Comparison of ENCODE assay signal across 8 mouse cellular contexts in the genomic region with DNA sequence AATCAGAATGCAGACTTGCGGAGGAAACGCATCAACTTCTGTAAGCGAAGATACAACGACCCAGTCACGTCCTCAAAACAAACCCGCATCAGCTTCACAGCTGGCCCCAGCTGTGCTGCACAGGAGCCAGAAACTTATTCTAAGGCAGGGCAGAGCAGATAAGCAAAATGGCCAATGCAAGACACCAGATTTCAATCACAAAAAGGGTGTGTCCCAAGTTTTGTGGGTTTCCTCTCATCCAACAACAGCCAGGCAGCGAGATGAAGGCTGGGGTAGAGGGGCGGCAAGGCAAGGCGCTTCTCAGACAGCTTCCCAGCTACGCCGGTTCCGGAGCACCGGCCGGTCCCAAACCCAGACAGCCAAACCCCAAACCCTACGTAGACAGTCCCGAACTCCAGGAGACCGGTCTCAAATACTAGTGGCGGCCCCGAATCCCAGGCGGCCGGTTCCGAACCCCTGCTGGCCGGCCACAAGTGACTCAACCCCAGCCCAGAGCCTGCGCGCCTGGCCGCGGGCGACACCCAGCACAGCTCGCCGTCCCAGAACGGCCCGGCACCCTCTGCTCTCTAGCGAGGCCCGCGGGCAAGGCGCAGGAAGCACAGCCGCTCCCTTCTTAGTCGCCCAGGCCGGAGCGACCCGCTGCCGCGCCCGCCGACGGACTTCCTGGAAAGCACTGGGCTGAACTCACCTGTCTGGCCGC. TPM values are rescaled to one million over a fixed set of nuclear protein-coding genes. Genes with fewer than 3 reads are reported as not detected.
DNase-seq lines count a peak whose midpoint lies in the region; ATAC-seq and TF ChIP-seq lines count a peak whose summit lies in the region.

No protein-coding gene starts in this region.

- peak overlapping the region; percentile 70 for H3K27ac ChIP-seq in forebrain, embryonic 12.5 days
- peak overlapping the region; percentile 81 for H3K27ac ChIP-seq in hindbrain, embryonic 16.5 days (ENCODE audit: low read depth, low read length)
- peak overlapping the region; percentile 89 for H3K27ac ChIP-seq in liver, embryonic 11.5 days (ENCODE audit: low read depth, low read length)
- H3K27ac ChIP-seq in midbrain, postnatal 0 days (ENCODE audit: low read depth, low read length), result peak overlapping the region; percentile 73

- DNase-seq in CD8-positive naive resting alpha-beta T cell, adult 2 months (ENCODE audit: low read depth in 2 of 2, low spot score in 2 of 2), result peak; percentile 42 to 45
- DNase-seq in MN1 (ENCODE audit: low spot score), result peak; percentile 33
- no peak for DNase-seq in liver, embryonic 11.5 days (ENCODE audit: low spot score)
- DNase-seq in midbrain, postnatal 0 days (ENCODE audit: low spot score), result no peak
- DNase-seq in left cerebral cortex, adult 8-10 months (ENCODE audit: low spot score in 2 of 2), result no peak
- DNase-seq in adrenal gland, adult 2 months, result no peak

- TF ChIP-seq CTCF in midbrain, postnatal 0 days (IDR thresholded peaks at IDR 0.05), result no peak

- under 1% methylated on average over 47 of the region's 47 CpGs for WGBS in forebrain, embryonic 12.5 days
- WGBS in hindbrain, embryonic 16.5 days, result under 1% methylated on average over 47 of the region's 47 CpGs
- under 1% methylated on average over 44 of the region's 47 CpGs for WGBS in liver, embryonic 11.5 days
- under 1% methylated on average over 45 of the region's 47 CpGs for WGBS in midbrain, postnatal 0 days

- peak; percentile 91 for ATAC-seq in forebrain, embryonic 12.5 days (ENCODE audit: low FRiP score)
- peak; percentile 85 for ATAC-seq in hindbrain, embryonic 16.5 days
- ATAC-seq in liver, embryonic 11.5 days (replicated peaks; ENCODE audit: low FRiP score), result peak; percentile 85
- peak; percentile 74 for ATAC-seq in midbrain, postnatal 0 days (ENCODE audit: low FRiP score)

- H3K4me1 ChIP-seq in forebrain, embryonic 12.5 days, result peaks cover 17% of the 10 kb centered on the region
- H3K4me1 ChIP-seq in hindbrain, embryonic 16.5 days (ENCODE audit: control insufficient read depth, insufficient read depth, low read depth, low read length), result peaks cover 17% of the 10 kb centered on the region
- peaks cover 6% of the 10 kb centered on the region for H3K4me1 ChIP-seq in liver, embryonic 11.5 days (replicated peaks; ENCODE audit: control insufficient read depth, insufficient read depth, low read length)
- peaks cover 10% of the 10 kb centered on the region; the same call in 1 of the 2 replicates for H3K4me1 ChIP-seq in midbrain, postnatal 0 days (ENCODE audit: insufficient read depth, low read length)

- no peaks in the 10 kb centered on the region for H3K9me3 ChIP-seq in forebrain, embryonic 12.5 days
- no peaks in the 10 kb centered on the region for H3K9me3 ChIP-seq in hindbrain, embryonic 16.5 days (ENCODE audit: control insufficient read depth, low read length)
- H3K9me3 ChIP-seq in liver, embryonic 11.5 days (ENCODE audit: control insufficient read depth, low read length), result no peaks in the 10 kb centered on the region
- H3K9me3 ChIP-seq in midbrain, postnatal 0 days (ENCODE audit: low read length), result no peaks in the 10 kb centered on the region

- H3K9ac ChIP-seq in forebrain, embryonic 12.5 days, result peak overlapping the region; percentile 83
- H3K9ac ChIP-seq in hindbrain, embryonic 16.5 days (ENCODE audit: low read depth, low read length), result peak overlapping the region; percentile 88
- peak overlapping the region; percentile 73 for H3K9ac ChIP-seq in liver, embryonic 11.5 days (ENCODE audit: low read depth, low read length)
- H3K9ac ChIP-seq in midbrain, postnatal 0 days (replicated peaks; ENCODE audit: low read length, poor library complexity, severe bottlenecking), result peak overlapping the region; percentile 80

- H3K36me3 ChIP-seq in forebrain, embryonic 12.5 days (replicated peaks), result no peaks in the 10 kb centered on the region
- H3K36me3 ChIP-seq in hindbrain, embryonic 16.5 days (ENCODE audit: control insufficient read depth, insufficient read depth, low read length), result no peaks in the 10 kb centered on the region
- H3K36me3 ChIP-seq in liver, embryonic 11.5 days (ENCODE audit: control insufficient read depth, insufficient read depth, low read length), result no peaks in the 10 kb centered on the region
- H3K36me3 ChIP-seq in midbrain, postnatal 0 days (ENCODE audit: insufficient read depth, low read length), result no peaks in the 10 kb centered on the region

- peak overlapping the region; percentile 74 for H3K4me2 ChIP-seq in forebrain, embryonic 12.5 days
- peak overlapping the region; percentile 74 for H3K4me2 ChIP-seq in hindbrain, embryonic 16.5 days (ENCODE audit: low read length)
- peak overlapping the region; percentile 76 for H3K4me2 ChIP-seq in liver, embryonic 11.5 days
- H3K4me2 ChIP-seq in midbrain, postnatal 0 days (ENCODE audit: low read depth, low read length, poor library complexity, severe bottlenecking), result peak overlapping the region; percentile 83

- H3K4me3 ChIP-seq in forebrain, embryonic 12.5 days (replicated peaks), result peak overlapping the region; percentile 89
- peak overlapping the region; percentile 94 for H3K4me3 ChIP-seq in hindbrain, embryonic 16.5 days (ENCODE audit: low read length)
- H3K4me3 ChIP-seq in liver, embryonic 11.5 days (ENCODE audit: low read depth, low read length), result peak overlapping the region; percentile 81
- H3K4me3 ChIP-seq in midbrain, postnatal 0 days (ENCODE audit: low read depth, low read length), result peak overlapping the region; percentile 91

- peaks cover 3% of the 10 kb centered on the region; the same call in 1 of the 2 replicates for H3K27me3 ChIP-seq in forebrain, embryonic 12.5 days
- H3K27me3 ChIP-seq in hindbrain, embryonic 16.5 days (replicated peaks; ENCODE audit: control insufficient read depth, insufficient read depth, low read length), result no peaks in the 10 kb centered on the region
- H3K27me3 ChIP-seq in liver, embryonic 11.5 days (replicated peaks; ENCODE audit: control insufficient read depth, insufficient read depth, low read length), result no peaks in the 10 kb centered on the region
- H3K27me3 ChIP-seq in midbrain, postnatal 0 days (ENCODE audit: insufficient read depth, low read length), result no peaks in the 10 kb centered on the region

RNA-seq across cellular contexts. Expression of a gene that starts 0.5 kb away (rescaled TPM):
- 101 and 103 TPM in 2 replicates for polyA plus RNA-seq in forebrain, embryonic 12.5 days (2016; fragmentation: Nextera tagmentation; extraction: Ambion mirVana)
- 75.6 and 79.5 TPM in 2 replicates for polyA plus RNA-seq in hindbrain, embryonic 16.5 days (2015; fragmentation: Nextera tagmentation; extraction: Ambion mirVana)
- polyA plus RNA-seq in liver, embryonic 11.5 days (2014; fragmentation: Nextera tagmentation; extraction: Ambion mirVana), result 63.2 and 63.6 TPM in 2 replicates
- 35.8 and 45.4 TPM in 2 replicates for total RNA-seq in midbrain, postnatal 0 days (2014; rRNA removed)
- polyA plus RNA-seq in midbrain, postnatal 0 days (2015; fragmentation: Nextera tagmentation; extraction: Ambion mirVana), result 64.0 and 65.5 TPM in 2 replicates
- 10 to 100 TPM; 43.9 to 54.9 (median 50.5) TPM for total RNA-seq in left cerebral cortex, adult 8-10 months (2022)
- total RNA-seq in adrenal gland, adult 2 months (2021), result 10 to 100 TPM; 58.6 to 63.1 TPM
- polyA plus RNA-seq in adrenal gland, adult 2 months (2012; rRNA removed), result 4.7 and 4.8 TPM in 2 replicates

RNA-seq across cellular contexts. Expression of a gene that starts 52.2 kb away (rescaled TPM):
- polyA plus RNA-seq in forebrain, embryonic 12.5 days (2016; fragmentation: Nextera tagmentation; extraction: Ambion mirVana), result 112 and 121 TPM in 2 replicates
- polyA plus RNA-seq in hindbrain, embryonic 16.5 days (2015; fragmentation: Nextera tagmentation; extraction: Ambion mirVana), result 291 and 339 TPM in 2 replicates
- 2.8 and 3.1 TPM in 2 replicates for polyA plus RNA-seq in liver, embryonic 11.5 days (2014; fragmentation: Nextera tagmentation; extraction: Ambion mirVana)
- 168 and 210 TPM in 2 replicates for total RNA-seq in midbrain, postnatal 0 days (2014; rRNA removed)
- polyA plus RNA-seq in midbrain, postnatal 0 days (2015; fragmentation: Nextera tagmentation; extraction: Ambion mirVana), result 379 and 434 TPM in 2 replicates
- total RNA-seq in left cerebral cortex, adult 8-10 months (2022), result 100 to 1,000 TPM; 327 to 364 (median 350) TPM
- total RNA-seq in adrenal gland, adult 2 months (2021), result 10 to 100 TPM in 1 of 2 experiments, 1 to 10 TPM in 1; 9.4 to 14.4 TPM
- polyA plus RNA-seq in adrenal gland, adult 2 months (2012; rRNA removed), result 0.51 and 0.81 TPM in 2 replicates

Comparison
In these comparisons a context has a peak if more than half of its experiments do, and no peak if none do; other contexts are left out.
1. DNase-seq: peak in CD8-positive naive resting alpha-beta T cell, adult 2 months (2 of 2) and MN1 (single experiment); none in liver, embryonic 11.5 days (single experiment), midbrain, postnatal 0 days (single experiment), left cerebral cortex, adult 8-10 months (0 of 2) and adrenal gland, adult 2 months (single experiment).
2. RNA of a gene that starts 0.5 kb away (polyA plus RNA-seq): 101 to 103 TPM in forebrain, embryonic 12.5 days, 75.6 to 79.5 TPM in hindbrain, embryonic 16.5 days, 64.0 to 65.5 TPM in midbrain, postnatal 0 days and 63.2 to 63.6 TPM in liver, embryonic 11.5 days; 4.7 to 4.8 TPM in adrenal gland, adult 2 months; every median in the first group is over 10 times any median in the second.
3. RNA of a gene that starts 52.2 kb away (polyA plus RNA-seq): 379 to 434 TPM in midbrain, postnatal 0 days, 291 to 339 TPM in hindbrain, embryonic 16.5 days and 112 to 121 TPM in forebrain, embryonic 12.5 days; 2.8 to 3.1 TPM in liver, embryonic 11.5 days and 0.51 to 0.81 TPM in adrenal gland, adult 2 months; every median in the first group is over 10 times any median in the second.
4. Peak in every context shown above with its lines, with median percentiles within 50 percentile points of each other: ATAC-seq, H3K27ac ChIP-seq, H3K4me2 ChIP-seq, H3K4me3 ChIP-seq and H3K9ac ChIP-seq.